In genomic region chr2:74578146-74578842, GRCm38 (mm10) we compare ENCODE assay signal across 8 mouse cellular contexts. TPM values are rescaled to one million over a fixed set of nuclear protein-coding genes. Genes with fewer than 3 reads are reported as not detected.
DNase-seq lines count a peak whose midpoint lies in the region; ATAC-seq and TF ChIP-seq lines count a peak whose summit lies in the region.

No protein-coding gene starts in this region.

- DNase-seq in thymus, postnatal 0 days (ENCODE audit: low spot score): peak; percentile 41
- no peak for DNase-seq in thymus, postnatal 25 days
- DNase-seq in c-Kit-positive CD71-positive TER-119-negative erythroid progenitor cells, embryonic 14.5 days (ENCODE audit: low read depth): peak; percentile 47
- peak; percentile 53 for DNase-seq in liver, embryonic 11.5 days (ENCODE audit: low spot score)
- peak; percentile 22 for DNase-seq in midbrain, postnatal 0 days (ENCODE audit: low spot score)

- under 1% methylated on average over 55 of the region's 55 CpGs for WGBS in intestine, embryonic 15.5 days
- under 1% methylated on average over 55 of the region's 55 CpGs for WGBS in liver, embryonic 11.5 days
- under 1% methylated on average over 55 of the region's 55 CpGs for WGBS in midbrain, postnatal 0 days
- under 1% methylated on average over 54 of the region's 55 CpGs for WGBS in stomach, embryonic 16.5 days

- H3K9me3 ChIP-seq in intestine, embryonic 15.5 days: no peaks in the 10 kb centered on the region
- H3K9me3 ChIP-seq in liver, embryonic 11.5 days (ENCODE audit: control insufficient read depth, low read length): no peaks in the 10 kb centered on the region
- H3K9me3 ChIP-seq in midbrain, postnatal 0 days (ENCODE audit: low read length): no peaks in the 10 kb centered on the region
- H3K9me3 ChIP-seq in stomach, embryonic 16.5 days (replicated peaks; ENCODE audit: control insufficient read depth, low read length): no peaks in the 10 kb centered on the region

- no peaks in the 10 kb centered on the region; the same call in 1 of the 2 replicates for H3K4me1 ChIP-seq in intestine, embryonic 15.5 days (replicated peaks)
- H3K4me1 ChIP-seq in liver, embryonic 11.5 days (replicated peaks; ENCODE audit: control insufficient read depth, insufficient read depth, low read length): peaks cover 8% of the 10 kb centered on the region; the same call in 1 of the 2 replicates
- H3K4me1 ChIP-seq in midbrain, postnatal 0 days (ENCODE audit: insufficient read depth, low read length): no peaks in the 10 kb centered on the region
- H3K4me1 ChIP-seq in stomach, embryonic 16.5 days (ENCODE audit: control insufficient read depth, insufficient read depth, low read length): 0 out of 2 replicates have a peak, but pooled peaks cover 4% of the 10 kb centered on the region

- ATAC-seq in frontal cortex, adult (ENCODE audit: low TSS enrichment): peak; percentile 74
- ATAC-seq in intestine, embryonic 15.5 days: peak; percentile 85
- peak; percentile 70 for ATAC-seq in liver, embryonic 11.5 days (replicated peaks; ENCODE audit: low FRiP score)
- ATAC-seq in midbrain, postnatal 0 days (ENCODE audit: low FRiP score): peak; percentile 82
- ATAC-seq in stomach, embryonic 16.5 days (ENCODE audit: insufficient read depth, low FRiP score): peak; percentile 74

- H3K36me3 ChIP-seq in intestine, embryonic 15.5 days: no peaks in the 10 kb centered on the region
- H3K36me3 ChIP-seq in liver, embryonic 11.5 days (ENCODE audit: control insufficient read depth, insufficient read depth, low read length): no peaks in the 10 kb centered on the region
- no peaks in the 10 kb centered on the region for H3K36me3 ChIP-seq in midbrain, postnatal 0 days (ENCODE audit: insufficient read depth, low read length)
- H3K36me3 ChIP-seq in stomach, embryonic 16.5 days (ENCODE audit: control insufficient read depth, insufficient read depth, low read length): no peaks in the 10 kb centered on the region

- no peak for TF ChIP-seq CTCF in midbrain, postnatal 0 days (IDR thresholded peaks at IDR 0.05)

- H3K9ac ChIP-seq in intestine, embryonic 15.5 days: peak overlapping the region; percentile 93
- peak overlapping the region; percentile 91 for H3K9ac ChIP-seq in liver, embryonic 11.5 days (ENCODE audit: low read depth, low read length)
- peak overlapping the region; percentile 89 for H3K9ac ChIP-seq in midbrain, postnatal 0 days (replicated peaks; ENCODE audit: low read length, poor library complexity, severe bottlenecking)
- H3K9ac ChIP-seq in stomach, embryonic 16.5 days (ENCODE audit: low read length): peak overlapping the region; percentile 97

- H3K4me2 ChIP-seq in intestine, embryonic 15.5 days (replicated peaks): peak overlapping the region; percentile 89
- peak overlapping the region; percentile 64 for H3K4me2 ChIP-seq in liver, embryonic 11.5 days
- H3K4me2 ChIP-seq in midbrain, postnatal 0 days (ENCODE audit: low read depth, low read length, poor library complexity, severe bottlenecking): peak overlapping the region; percentile 92
- peak overlapping the region; percentile 75 for H3K4me2 ChIP-seq in stomach, embryonic 16.5 days (ENCODE audit: low read depth, low read length)

- peak overlapping the region; percentile 79 for H3K27ac ChIP-seq in intestine, embryonic 15.5 days
- peak overlapping the region; percentile 80 for H3K27ac ChIP-seq in liver, embryonic 11.5 days (ENCODE audit: low read depth, low read length)
- peak overlapping the region; percentile 74 for H3K27ac ChIP-seq in midbrain, postnatal 0 days (ENCODE audit: low read depth, low read length)
- H3K27ac ChIP-seq in stomach, embryonic 16.5 days (ENCODE audit: low read length): peak overlapping the region; percentile 80

- H3K27me3 ChIP-seq in intestine, embryonic 15.5 days (replicated peaks): no peaks in the 10 kb centered on the region
- H3K27me3 ChIP-seq in liver, embryonic 11.5 days (replicated peaks; ENCODE audit: control insufficient read depth, insufficient read depth, low read length): no peaks in the 10 kb centered on the region
- H3K27me3 ChIP-seq in midbrain, postnatal 0 days (ENCODE audit: insufficient read depth, low read length): no peaks in the 10 kb centered on the region
- H3K27me3 ChIP-seq in stomach, embryonic 16.5 days (ENCODE audit: control insufficient read depth, insufficient read depth, low read length): no peaks in the 10 kb centered on the region

- H3K4me3 ChIP-seq in intestine, embryonic 15.5 days (replicated peaks): peak overlapping the region; percentile 99
- peak overlapping the region; percentile 91 for H3K4me3 ChIP-seq in liver, embryonic 11.5 days (ENCODE audit: low read depth, low read length)
- peak overlapping the region; percentile 99 for H3K4me3 ChIP-seq in midbrain, postnatal 0 days (ENCODE audit: low read depth, low read length)
- H3K4me3 ChIP-seq in stomach, embryonic 16.5 days (replicated peaks; ENCODE audit: low read length): peak overlapping the region; percentile 96

RNA-seq across cellular contexts. Expression of gene Lnpk, which starts 0.9 kb away (rescaled TPM):
- 26.0 and 32.7 TPM in 2 replicates for polyA plus RNA-seq in thymus, postnatal 0 days (2015; fragmentation: Nextera tagmentation; extraction: Ambion mirVana)
- 19.0 and 25.7 TPM in 2 replicates for polyA plus RNA-seq in intestine, embryonic 15.5 days (2015; fragmentation: Nextera tagmentation; extraction: Ambion mirVana)
- 25.7 and 29.1 TPM in 2 replicates for polyA plus RNA-seq in liver, embryonic 11.5 days (2014; fragmentation: Nextera tagmentation; extraction: Ambion mirVana)
- total RNA-seq in midbrain, postnatal 0 days (2014; rRNA removed): 54.6 and 76.0 TPM in 2 replicates
- polyA plus RNA-seq in midbrain, postnatal 0 days (2015; fragmentation: Nextera tagmentation; extraction: Ambion mirVana): 35.2 and 40.2 TPM in 2 replicates
- polyA plus RNA-seq in stomach, embryonic 16.5 days (2015; fragmentation: Nextera tagmentation; extraction: Ambion mirVana): 18.0 and 19.1 TPM in 2 replicates
